Mouse (Mus musculus) stomach, postnatal 0 days (tissue): ENCODE measurements at regions not wholly inside any gene's neighbourhood (a gene's known extent, or its start where the extent isn't known, plus 50 kb on each side); places are given as distances from the start of the nearest gene placed in this dataset.

Experiments used
- CTCF ChIP-seq: IDR thresholded peaks from 2 replicates; pipeline ENCODE4 v1.5.1; 2016; ENCODE audit warnings: antibody characterized with exemption, low read depth, mild to moderate bottlenecking, moderate library complexity
- EP300 ChIP-seq: optimal IDR thresholded peaks from 2 replicates; pipeline ENCODE3; 2016; ENCODE audit warnings: antibody characterized with exemption

DNA sequence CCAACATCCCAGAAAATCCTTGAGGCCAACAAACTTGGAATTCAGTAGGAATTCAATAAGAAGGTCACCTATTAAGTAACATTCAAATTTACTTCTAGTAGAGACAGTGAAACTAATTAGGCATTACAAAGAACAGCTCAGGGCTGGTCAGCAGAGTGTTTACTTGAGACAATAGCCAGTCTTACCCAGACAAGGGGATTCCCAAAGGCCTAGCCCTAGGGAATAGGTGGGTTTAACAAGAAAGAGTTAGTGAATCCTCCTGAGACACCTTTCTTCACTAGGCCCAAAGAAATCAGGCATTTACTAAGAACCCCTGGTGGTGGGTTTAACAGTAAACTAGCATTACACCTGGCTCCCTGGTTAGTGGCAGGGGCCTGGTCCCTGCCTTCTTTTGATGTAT lies 597.7 kb upstream of the Cdh9 start:
- TF ChIP-seq CTCF (no peak), EP300 (no peak)
